Mouse (Mus musculus) kidney, postnatal 0 days (tissue): ENCODE results near the gene Tepsin. TPM values are rescaled to one million over a fixed set of nuclear protein-coding genes. Genes with fewer than 3 reads are reported as not detected.
A peak's percentile ranks its signal among the peaks of the same experiment; 100 is the strongest.

ENCODE experiments used
- ATAC-seq: fragments of 200-750 bp; cut with Nextera tagmentation; replicated peaks from 2 replicates; pipeline ENCODE4 v1.8.0; 2017; ENCODE audit warnings: low read depth, moderate number of reproducible peaks, moderate TSS enrichment, moderate library complexity; ENCODE audit not compliant: low FRiP score
- DNase-seq: peaks from one replicate; pipeline ENCODE4 v3.0.0-alpha.2; 2016; ENCODE audit warnings: low spot score
- H3K27ac ChIP-seq: fragments of 300-500 bp; sonication (generic); 2 replicates; pipeline ENCODE4 v1.5.1; 2014; ENCODE audit warnings: mild to moderate bottlenecking
- H3K27me3 ChIP-seq: fragments of 300-500 bp; sonication (generic); 2 replicates; pipeline ENCODE4 v1.6.1; 2014; ENCODE audit warnings: low read length, mixed read lengths; ENCODE audit not compliant: insufficient read depth
- H3K36me3 ChIP-seq: fragments of 300-500 bp; sonication (generic); 2 replicates; pipeline ENCODE4 v1.6.1; 2014; ENCODE audit warnings: low read length, mixed read lengths; ENCODE audit not compliant: insufficient read depth
- H3K4me1 ChIP-seq: fragments of 300-500 bp; sonication (generic); replicated peaks from 2 replicates; pipeline ENCODE4 v1.6.1; 2014; ENCODE audit warnings: antibody characterized with exemption, low read length, mixed read lengths; ENCODE audit not compliant: insufficient read depth
- H3K4me2 ChIP-seq: fragments of 300-500 bp; sonication (generic); 2 replicates; pipeline ENCODE4 v1.6.1; 2014; ENCODE audit warnings: mild to moderate bottlenecking, low read length, moderate library complexity, mixed read lengths
- H3K4me3 ChIP-seq: fragments of 300-500 bp; sonication (generic); replicated peaks from 2 replicates; pipeline ENCODE4 v1.5.1; 2014; ENCODE audit warnings: low read depth, low read length
- H3K9ac ChIP-seq: fragments of 300-500 bp; sonication (generic); 2 replicates; pipeline ENCODE4 v1.6.1; 2014; ENCODE audit warnings: low read depth, low read length
- H3K9me3 ChIP-seq: fragments of 300-500 bp; sonication (generic); replicated peaks from 2 replicates; pipeline ENCODE4 v1.6.1; 2016; ENCODE audit warnings: low read length, inconsistent platforms, mixed read lengths
- CTCF ChIP-seq: IDR thresholded peaks from 2 replicates; pipeline ENCODE4 v1.5.1; 2016; ENCODE audit warnings: antibody characterized with exemption, low read depth, mild to moderate bottlenecking, moderate library complexity
- WGBS: fragments of 180-500 bp; shearing (Covaris S2); extraction: QIAGEN DNeasy Blood & Tissue Kit; methylation state at CpG from one replicate; pipeline ENCODE4 v1.1.7; 2014; 5-methylcytosine and 5-hydroxymethylcytosine counted together
- microRNA-seq: library from miRNA; unstranded; fragments of <30 nt; microRNA quantifications from one replicate; pipeline ENCODE4, GENCODE M21; 2016
- polyA plus RNA-seq: library from polyadenylated mRNA; unstranded; fragments of >200 nt; fragmentation: Nextera tagmentation; extraction: Ambion mirVana; gene quantifications from 2 replicates; pipeline ENCODE4 v1.2.1, GENCODE M21; 2015

Gene Tepsin
- polyA plus RNA-seq, 1 experiment from 2014 or later = 10.8 TPM

- no peak overlapping the region for H3K4me3 ChIP-seq
- H3K27ac ChIP-seq = peak overlapping the region; percentile 58
- H3K4me2 ChIP-seq = no peak overlapping the region
- DNase-seq (no peak), ATAC-seq (no peak)
- no peaks in the 10 kb centered on the region for H3K9me3 ChIP-seq
- no peak for TF ChIP-seq CTCF
- peaks cover 16% of the 10 kb centered on the region for H3K4me1 ChIP-seq
- no peak overlapping the region for H3K9ac ChIP-seq
- WGBS = 66% methylated on average over 7 of the region's 7 CpGs
- no peaks in the 10 kb centered on the region for H3K36me3 ChIP-seq
- H3K27me3 ChIP-seq = no peaks in the 10 kb centered on the region
Measured at GRCm38 (mm10) chr11:120042141-120042838, 56.2 kb downstream of the Tepsin start.

- no peak for TF ChIP-seq CTCF
- 0 out of 2 replicates have a peak overlapping the region, but pooled peaks have one; percentile 23 for H3K4me2 ChIP-seq
- WGBS = 56% methylated on average over 13 of the region's 13 CpGs
Measured at GRCm38 (mm10) chr11:120041191-120042123, 57.1 kb downstream of the Tepsin start.

More at GRCm38 (mm10) chr11:120041191-120042123, 57.1 kb downstream of the Tepsin start:
- Histone ChIP-seq H3K27me3 (no peaks in the 10 kb centered on the region), H3K4me3 (no peak overlapping the region), H3K36me3 (no peaks in the 10 kb centered on the region), H3K27ac (peak overlapping the region; percentile 58; the same call in 1 of the 2 replicates), H3K9me3 (no peaks in the 10 kb centered on the region), H3K9ac (0 out of 2 replicates have a peak overlapping the region, but pooled peaks have one; percentile 4), H3K4me1 (peaks cover 13% of the 10 kb centered on the region)
- ATAC-seq (peak; percentile 55), DNase-seq (peak; percentile 75)

Small RNA genes within 50 kb of the gene (microRNA-seq; reads per million reads assigned to microRNA genes)
- gene Gm25948 = not detected

Other genes starting within 250 kb of the Tepsin start
- 120 and 125 TPM in 2 replicates for gene Chmp6, start 185.3 kb downstream of the Tepsin start, polyA plus RNA-seq
- 21.4 and 23.8 TPM in 2 replicates for gene Baiap2, start 156.0 kb downstream of the Tepsin start, polyA plus RNA-seq
- 1.4 TPM in 2 replicates for gene Aatk, start 51.6 kb downstream of the Tepsin start, polyA plus RNA-seq
- gene Cep131, start 11.9 kb downstream of the Tepsin start, polyA plus RNA-seq = 14.3 and 15.5 TPM in 2 replicates
- 107 and 130 TPM in 2 replicates for gene Ndufaf8, start 197 bp upstream of the Tepsin start, polyA plus RNA-seq
- 94.0 and 105 TPM in 2 replicates for gene Slc38a10, start 52.6 kb upstream of the Tepsin start, polyA plus RNA-seq
- 8.2 and 8.6 TPM in 2 replicates for gene Bahcc1, start 134.2 kb upstream of the Tepsin start, polyA plus RNA-seq
- gene Actg1, start 249.8 kb upstream of the Tepsin start, polyA plus RNA-seq = 2,251 and 2,404 TPM in 2 replicates